Mouse (Mus musculus) liver (tissue): Measurements from ENCODE around the gene Smg6.

Source experiments
- DNase-seq: peaks from one replicate; pipeline ENCODE4 v3.0.0-alpha.2; 2020; ENCODE audit warnings: mixed read lengths

Smg6 gene

GRCm38 (mm10) chr11:75051239-75051638, 125.6 kb downstream of the Smg6 start:
- no peak for DNase-seq

DNA sequence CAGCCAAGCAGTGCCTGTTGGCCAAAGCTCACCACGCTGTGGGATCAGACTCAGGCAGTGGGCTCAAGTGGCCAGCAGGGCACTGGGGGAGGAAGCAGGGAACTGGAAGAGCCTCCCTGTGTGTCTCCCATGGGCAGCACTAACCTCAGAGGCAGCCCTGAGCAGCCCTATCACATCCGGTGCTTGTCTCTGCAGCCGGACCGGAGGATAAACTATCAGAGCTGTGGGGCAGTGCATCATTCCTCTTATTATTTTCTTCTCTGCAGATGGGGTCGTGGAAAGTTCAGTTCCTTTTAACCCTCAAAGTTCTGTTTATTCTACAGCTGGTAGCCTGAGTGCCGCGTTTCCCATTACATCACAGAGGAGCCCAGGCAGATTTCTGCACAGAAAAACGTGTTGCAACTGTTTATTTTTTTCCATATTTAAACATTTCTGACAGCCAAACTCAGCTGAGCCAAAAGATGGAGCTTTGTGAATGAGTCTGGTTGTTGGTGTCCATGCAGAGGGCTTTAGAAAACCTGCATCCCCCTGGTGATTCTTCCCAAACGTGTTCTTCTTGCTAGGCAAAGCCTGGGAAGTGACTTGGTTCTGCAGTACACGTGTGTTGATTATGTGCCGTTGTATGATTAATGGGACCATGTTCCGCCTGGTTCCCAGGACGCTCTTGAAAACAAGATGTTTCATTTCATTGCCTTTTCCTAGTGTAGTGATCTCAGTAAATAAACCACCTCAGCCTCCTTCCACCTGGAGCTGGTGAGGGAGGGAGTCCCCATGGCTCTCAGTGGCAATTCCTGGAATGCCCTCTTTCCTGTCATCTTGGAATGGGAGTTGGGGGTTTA, 126.3 kb downstream of the Smg6 start:
- DNase-seq: peak; percentile 40

GRCm38 (mm10) chr11:75053020-75053419, 127.4 kb downstream of the Smg6 start:
- DNase-seq: no peak

GRCm38 (mm10) chr11:75053722-75054121, 128.1 kb downstream of the Smg6 start:
- DNase-seq: no peak

DNA sequence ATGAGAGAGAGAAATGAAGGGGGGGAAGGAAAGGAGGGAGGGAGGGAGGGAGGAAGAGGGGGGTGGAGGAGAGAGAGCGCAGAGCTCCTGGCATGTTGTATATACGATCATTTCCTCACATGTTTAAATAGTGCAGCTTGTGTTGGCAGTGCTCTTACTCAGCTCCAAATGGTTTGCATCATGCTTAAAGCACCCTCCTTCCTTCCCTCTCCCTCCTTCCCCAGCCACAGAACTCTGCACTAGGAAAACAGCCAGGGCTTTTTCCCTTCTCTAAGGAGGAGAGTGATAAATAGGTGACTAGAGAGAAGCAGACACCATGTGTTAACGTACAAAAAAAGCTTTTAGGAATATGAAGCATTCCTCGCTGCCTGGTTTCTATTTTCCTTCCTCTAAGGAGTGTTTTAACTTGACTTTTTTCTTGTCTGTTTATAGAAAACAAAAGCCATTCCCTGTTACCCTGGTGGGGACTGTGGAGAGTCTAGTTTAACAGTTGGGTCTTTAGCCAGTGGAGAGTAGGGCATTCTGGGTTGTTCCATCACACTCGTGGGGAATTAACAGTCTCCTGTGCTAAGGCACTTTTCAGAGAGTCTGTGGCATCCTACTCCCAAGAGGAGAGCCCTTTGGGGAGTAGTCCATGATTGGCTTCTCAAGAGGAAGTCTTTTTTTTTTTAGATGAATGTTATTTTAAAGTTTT, 128.7 kb downstream of the Smg6 start:
- DNase-seq: no peak

GRCm38 (mm10) chr11:75054878-75055214, 129.2 kb downstream of the Smg6 start:
- DNase-seq: no peak

- no peak for DNase-seq
Observed at GRCm38 (mm10) chr11:75062650-75063049, 137.0 kb downstream of the Smg6 start.

GRCm38 (mm10) chr11:75064266-75064665, 138.6 kb downstream of the Smg6 start:
- no peak for DNase-seq

- no peak for DNase-seq
Observed at GRCm38 (mm10) chr11:75071352-75071751, 145.7 kb downstream of the Smg6 start.

DNA sequence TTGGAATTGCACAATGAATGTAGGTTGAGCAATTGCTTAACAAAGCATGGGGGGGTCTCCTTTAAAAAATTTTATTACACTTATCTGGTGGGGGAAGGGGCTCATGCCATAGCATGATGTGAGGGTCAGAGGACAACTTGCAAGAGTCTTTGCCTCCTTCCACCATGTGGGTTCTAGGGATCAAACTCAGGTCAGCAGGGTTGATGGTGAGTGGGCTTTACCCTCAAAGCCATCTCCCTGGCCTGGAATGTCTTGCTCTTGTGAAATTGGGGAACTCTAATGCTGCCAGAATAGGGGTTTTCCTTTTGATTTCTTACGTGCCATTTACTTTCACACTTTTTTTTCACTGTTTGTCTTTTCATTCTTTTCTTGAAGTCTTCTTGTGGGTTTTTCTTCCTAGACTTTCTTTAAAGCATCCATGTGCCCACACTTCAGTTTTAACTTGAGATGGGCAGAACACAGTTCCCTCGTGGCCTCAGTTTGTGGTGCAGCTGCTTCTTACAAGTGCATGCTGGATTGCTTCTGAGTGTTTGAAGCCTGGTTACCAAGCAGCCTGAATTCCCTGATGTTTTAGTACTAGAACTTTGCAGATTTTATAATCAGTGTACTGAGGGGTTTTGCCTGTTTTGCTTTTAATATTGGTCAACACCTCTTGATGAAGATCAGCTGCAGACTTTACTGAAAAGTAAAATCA, 147.5 kb downstream of the Smg6 start:
- no peak for DNase-seq

- DNase-seq: no peak
Observed at GRCm38 (mm10) chr11:75073696-75074095, 148.1 kb downstream of the Smg6 start.

GRCm38 (mm10) chr11:75074543-75074942, 148.9 kb downstream of the Smg6 start:
- no peak for DNase-seq

- no peak for DNase-seq
Observed at GRCm38 (mm10) chr11:75078616-75079015, 153.0 kb downstream of the Smg6 start.

DNA sequence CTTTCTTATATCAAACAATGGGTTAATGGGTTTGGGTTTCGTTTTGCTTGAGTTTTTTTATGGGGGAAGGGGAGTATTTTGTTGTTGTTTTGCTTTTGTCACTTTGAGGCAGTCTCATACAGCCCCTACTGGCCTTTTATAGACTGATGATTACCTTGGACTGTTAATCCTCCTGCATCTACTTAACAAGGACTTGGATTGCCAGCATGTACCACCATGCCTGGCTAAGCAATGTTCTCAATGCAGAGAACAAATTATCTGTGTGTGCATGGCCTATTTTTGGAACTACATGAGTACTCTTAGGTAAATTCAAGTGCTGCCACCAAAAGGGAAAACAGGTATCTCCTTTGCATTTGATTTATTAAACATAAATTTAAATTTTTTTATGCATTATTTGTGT, 157.4 kb downstream of the Smg6 start:
- no peak for DNase-seq

- no peak for DNase-seq
Observed at GRCm38 (mm10) chr11:75092159-75092558, 166.5 kb downstream of the Smg6 start.

DNA sequence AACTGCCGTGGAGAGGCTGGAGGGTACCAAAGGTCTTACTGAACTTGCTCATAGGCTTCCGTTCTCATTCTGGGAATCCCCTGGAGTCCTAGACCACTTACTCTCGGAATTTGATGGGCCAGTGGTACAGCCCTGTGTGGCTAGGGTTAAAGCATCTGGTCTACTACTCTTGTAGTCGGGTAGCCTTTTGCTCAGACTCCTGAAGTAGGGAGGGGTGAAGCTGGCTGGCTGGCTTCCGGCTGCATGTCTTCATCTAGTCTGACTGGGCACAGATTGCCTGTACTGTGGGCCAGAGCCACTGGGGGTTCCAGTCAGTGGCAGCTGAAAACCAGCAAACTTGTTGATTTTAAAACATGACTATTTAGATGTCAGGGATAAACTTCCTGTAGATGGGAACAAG, 167.0 kb downstream of the Smg6 start:
- DNase-seq: no peak

- no peak for DNase-seq
Observed at GRCm38 (mm10) chr11:75094759-75095158, 169.1 kb downstream of the Smg6 start.

GRCm38 (mm10) chr11:75102763-75103339, 177.2 kb downstream of the Smg6 start:
- no peak for DNase-seq

DNA sequence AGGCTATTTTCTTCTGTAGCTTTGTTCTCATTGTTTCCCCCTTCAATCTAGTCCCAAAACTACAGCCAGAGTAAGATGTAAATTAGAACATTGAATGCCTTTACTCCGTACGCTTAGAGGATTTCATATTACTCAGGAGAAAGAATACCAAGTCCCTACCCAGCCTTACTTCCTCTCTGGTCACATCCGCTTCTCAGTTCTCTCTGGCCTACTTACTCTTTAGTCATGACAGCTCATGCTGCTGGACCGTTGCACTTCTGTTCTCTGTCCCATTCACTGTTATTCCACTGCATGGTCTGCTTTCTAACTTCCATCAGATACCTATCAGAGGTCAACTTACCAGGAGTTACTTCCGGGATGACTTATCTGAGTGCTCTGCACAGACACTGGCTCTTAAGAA, 181.0 kb downstream of the Smg6 start:
- no peak for DNase-seq

- no peak for DNase-seq
Observed at GRCm38 (mm10) chr11:75108909-75109308, 183.3 kb downstream of the Smg6 start.

GRCm38 (mm10) chr11:75116379-75116778, 190.8 kb downstream of the Smg6 start:
- no peak for DNase-seq

DNA sequence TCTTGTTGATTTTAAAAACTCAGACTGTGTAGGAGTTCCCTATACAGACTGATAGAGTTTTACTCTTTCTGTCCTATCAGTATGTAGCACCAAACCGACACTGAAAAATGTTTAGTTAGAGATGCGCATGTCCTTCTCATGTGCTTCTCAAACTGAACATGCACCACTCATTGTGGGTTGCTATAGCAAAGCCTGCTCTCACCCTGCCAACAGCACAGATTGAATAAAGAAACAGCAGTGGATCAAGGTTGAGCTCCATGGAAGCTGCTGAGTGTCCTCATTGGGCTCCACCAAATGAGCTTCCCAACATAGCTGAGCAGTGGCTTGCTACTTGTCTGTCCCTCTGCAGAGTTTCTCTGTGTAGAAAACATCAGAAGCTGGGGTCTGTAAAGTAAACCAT, 192.5 kb downstream of the Smg6 start:
- no peak for DNase-seq

DNA sequence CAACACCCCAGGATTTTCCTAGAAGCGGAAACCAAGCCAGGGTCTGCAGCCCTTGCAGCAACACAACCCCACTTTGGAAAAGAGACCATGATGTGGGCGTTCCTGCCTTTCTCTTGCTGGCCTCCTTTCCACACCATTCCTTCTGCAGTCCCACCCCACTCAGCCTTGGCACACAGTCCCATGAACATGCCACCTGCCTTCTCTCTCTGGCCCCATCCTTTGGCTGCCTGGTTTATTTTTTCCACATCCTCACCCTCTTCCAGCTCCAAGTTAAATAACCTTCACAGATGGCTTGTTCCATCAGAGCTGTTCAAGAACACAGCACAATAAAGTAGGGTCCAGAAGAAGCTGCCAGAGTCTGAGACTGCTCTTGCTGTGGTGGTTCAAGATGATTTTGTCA, 193.7 kb downstream of the Smg6 start:
- no peak for DNase-seq

- no peak for DNase-seq
Observed at GRCm38 (mm10) chr11:75119841-75120240, 194.2 kb downstream of the Smg6 start.
